Mouse (Mus musculus): ENCODE results near the gene Aldh2.
"Not testable (repeated sequence)": the region's sequence is repeated elsewhere in the genome, so short reads cannot be mapped to it uniquely, and the experiment has no call there.

GRCm38 (mm10) chr5:121614921-121615320 is 21.3 kb upstream of the Aldh2 start:
- not testable (repeated sequence) for TF ChIP-seq CTCF (IDR thresholded peaks at IDR 0.05; ENCODE audit: borderline replicate concordance, insufficient read depth, low read depth, low read length); POLR2A (IDR thresholded peaks at IDR 0.05; ENCODE audit: borderline replicate concordance, insufficient read depth, low read length)
